Mouse (Mus musculus): ENCODE measurements around the gene Myh10. TPM values are rescaled to one million over a fixed set of nuclear protein-coding genes. Genes with fewer than 3 reads are reported as not detected.
"Not testable (repeated sequence)": the region's sequence is repeated elsewhere in the genome, so short reads cannot be mapped to it uniquely, and the experiment has no call there.

The Myh10 gene
- polyA plus RNA-seq, 1 experiment from 2014 or later = 165 TPM

- no peaks in the 10 kb centered on the region for H3K27me3 ChIP-seq (ENCODE audit: control insufficient read depth, insufficient read depth, low read length)
- ATAC-seq (replicated peaks; ENCODE audit: low FRiP score) (no peak), DNase-seq (ENCODE audit: low spot score) (no peak)
- H3K4me1 ChIP-seq (replicated peaks; ENCODE audit: control insufficient read depth, insufficient read depth, low read length) = no peaks in the 10 kb centered on the region
- no peak overlapping the region for H3K4me3 ChIP-seq (ENCODE audit: low read depth, low read length)
- 91% methylated on average over 8 of the region's 8 CpGs for WGBS
- no peak overlapping the region for H3K27ac ChIP-seq (ENCODE audit: low read depth, low read length)
- H3K36me3 ChIP-seq (ENCODE audit: control insufficient read depth, insufficient read depth, low read length) = peaks cover 10% of the 10 kb centered on the region
- no peak overlapping the region for H3K4me2 ChIP-seq (ENCODE audit: low read depth, low read length, severe bottlenecking)
- H3K9me3 ChIP-seq (ENCODE audit: control insufficient read depth, low read length) = no peaks in the 10 kb centered on the region
- H3K9ac ChIP-seq (ENCODE audit: low read length) = no peak overlapping the region
Observed at GRCm38 (mm10) chr11:68818416-68818815, 127.1 kb downstream of the Myh10 start.

- Histone ChIP-seq H3K27me3 (ENCODE audit: control insufficient read depth, insufficient read depth, low read length) (no peaks in the 10 kb centered on the region), H3K36me3 (ENCODE audit: control insufficient read depth, insufficient read depth, low read length) (peaks cover 9% of the 10 kb centered on the region), H3K4me3 (ENCODE audit: low read depth, low read length) (no peak overlapping the region), H3K27ac (ENCODE audit: low read depth, low read length) (no peak overlapping the region), H3K9ac (ENCODE audit: low read length) (no peak overlapping the region), H3K9me3 (ENCODE audit: control insufficient read depth, low read length) (no peaks in the 10 kb centered on the region), H3K4me1 (replicated peaks; ENCODE audit: control insufficient read depth, insufficient read depth, low read length) (no peaks in the 10 kb centered on the region), H3K4me2 (ENCODE audit: low read depth, low read length, severe bottlenecking) (no peak overlapping the region)
- WGBS = 93% methylated on average over 14 of the region's 14 CpGs
- no peak for ATAC-seq (replicated peaks; ENCODE audit: low FRiP score)
- DNase-seq (ENCODE audit: low spot score) = peak; percentile 44
Observed at GRCm38 (mm10) chr11:68819226-68819805, 128.0 kb downstream of the Myh10 start.

- no peak overlapping the region for H3K4me3 ChIP-seq (ENCODE audit: low read depth, low read length)
- no peaks in the 10 kb centered on the region for H3K9me3 ChIP-seq (ENCODE audit: control insufficient read depth, low read length)
- 89% methylated on average over 15 of the region's 15 CpGs for WGBS
- no peaks in the 10 kb centered on the region for H3K4me1 ChIP-seq (replicated peaks; ENCODE audit: control insufficient read depth, insufficient read depth, low read length)
- H3K27ac ChIP-seq (ENCODE audit: low read depth, low read length) = no peak overlapping the region
- ATAC-seq (replicated peaks; ENCODE audit: low FRiP score) = no peak
- H3K9ac ChIP-seq (ENCODE audit: low read length) = no peak overlapping the region
- peak; percentile 51 for DNase-seq (ENCODE audit: low spot score)
- H3K27me3 ChIP-seq (ENCODE audit: control insufficient read depth, insufficient read depth, low read length) = no peaks in the 10 kb centered on the region
- no peak overlapping the region for H3K4me2 ChIP-seq (ENCODE audit: low read depth, low read length, severe bottlenecking)
- H3K36me3 ChIP-seq (ENCODE audit: control insufficient read depth, insufficient read depth, low read length) = no peaks in the 10 kb centered on the region; the same call in 1 of the 2 replicates
Observed at GRCm38 (mm10) chr11:68822326-68822725, 131.0 kb downstream of the Myh10 start.

GRCm38 (mm10) chr11:68826735-68827134 lies 135.4 kb downstream of the Myh10 start:
- H3K27ac ChIP-seq (ENCODE audit: low read depth, low read length) = no peak overlapping the region
- ATAC-seq (replicated peaks; ENCODE audit: low FRiP score) = no peak
- H3K4me3 ChIP-seq (ENCODE audit: low read depth, low read length) = no peak overlapping the region
- DNase-seq (ENCODE audit: low spot score) = no peak
- H3K4me2 ChIP-seq (ENCODE audit: low read depth, low read length, severe bottlenecking) = no peak overlapping the region
- H3K9ac ChIP-seq (ENCODE audit: low read length) = no peak overlapping the region
- H3K9me3 ChIP-seq (ENCODE audit: control insufficient read depth, low read length) = no peaks in the 10 kb centered on the region
- 87% methylated on average over 3 of the region's 3 CpGs for WGBS
- H3K36me3 ChIP-seq (ENCODE audit: control insufficient read depth, insufficient read depth, low read length) = peaks cover 7% of the 10 kb centered on the region; the same call in 1 of the 2 replicates
- no peaks in the 10 kb centered on the region for H3K27me3 ChIP-seq (ENCODE audit: control insufficient read depth, insufficient read depth, low read length)
- H3K4me1 ChIP-seq (replicated peaks; ENCODE audit: control insufficient read depth, insufficient read depth, low read length) = no peaks in the 10 kb centered on the region

GRCm38 (mm10) chr11:68831580-68831979 lies 140.2 kb downstream of the Myh10 start:
- not testable (repeated sequence) for H3K9ac ChIP-seq (ENCODE audit: low read length); H3K4me3 ChIP-seq (ENCODE audit: low read depth, low read length); H3K9me3 ChIP-seq (ENCODE audit: control insufficient read depth, low read length); DNase-seq (ENCODE audit: low spot score); H3K4me1 ChIP-seq (replicated peaks; ENCODE audit: control insufficient read depth, insufficient read depth, low read length); H3K27ac ChIP-seq (ENCODE audit: low read depth, low read length); H3K27me3 ChIP-seq (ENCODE audit: control insufficient read depth, insufficient read depth, low read length); ATAC-seq (replicated peaks; ENCODE audit: low FRiP score); H3K4me2 ChIP-seq (ENCODE audit: low read depth, low read length, severe bottlenecking); H3K36me3 ChIP-seq (ENCODE audit: control insufficient read depth, insufficient read depth, low read length)
- WGBS = 96% methylated on average over 5 of the region's 5 CpGs

- DNase-seq (ENCODE audit: low spot score) (no peak), ATAC-seq (replicated peaks; ENCODE audit: low FRiP score) (no peak)
- Histone ChIP-seq H3K4me1 (replicated peaks; ENCODE audit: control insufficient read depth, insufficient read depth, low read length) (no peaks in the 10 kb centered on the region), H3K9ac (ENCODE audit: low read length) (no peak overlapping the region), H3K36me3 (ENCODE audit: control insufficient read depth, insufficient read depth, low read length) (peaks cover 7% of the 10 kb centered on the region; the same call in 1 of the 2 replicates), H3K4me2 (ENCODE audit: low read depth, low read length, severe bottlenecking) (no peak overlapping the region), H3K27ac (ENCODE audit: low read depth, low read length) (no peak overlapping the region), H3K27me3 (ENCODE audit: control insufficient read depth, insufficient read depth, low read length) (no peaks in the 10 kb centered on the region), H3K4me3 (ENCODE audit: low read depth, low read length) (no peak overlapping the region), H3K9me3 (ENCODE audit: control insufficient read depth, low read length) (no peaks in the 10 kb centered on the region)
- 66% methylated on average over 4 of the region's 4 CpGs for WGBS
Observed at GRCm38 (mm10) chr11:68832793-68833192, 141.4 kb downstream of the Myh10 start.

GRCm38 (mm10) chr11:68833593-68833992 lies 142.2 kb downstream of the Myh10 start:
- ATAC-seq (replicated peaks; ENCODE audit: low FRiP score) (no peak), DNase-seq (ENCODE audit: low spot score) (no peak)
- Histone ChIP-seq H3K27me3 (ENCODE audit: control insufficient read depth, insufficient read depth, low read length) (no peaks in the 10 kb centered on the region), H3K4me3 (ENCODE audit: low read depth, low read length) (no peak overlapping the region), H3K9ac (ENCODE audit: low read length) (no peak overlapping the region), H3K4me1 (replicated peaks; ENCODE audit: control insufficient read depth, insufficient read depth, low read length) (no peaks in the 10 kb centered on the region), H3K27ac (ENCODE audit: low read depth, low read length) (no peak overlapping the region), H3K9me3 (ENCODE audit: control insufficient read depth, low read length) (no peaks in the 10 kb centered on the region), H3K4me2 (ENCODE audit: low read depth, low read length, severe bottlenecking) (no peak overlapping the region), H3K36me3 (ENCODE audit: control insufficient read depth, insufficient read depth, low read length) (peaks cover 3% of the 10 kb centered on the region; the same call in 1 of the 2 replicates)

- no peaks in the 10 kb centered on the region for H3K4me1 ChIP-seq (replicated peaks; ENCODE audit: control insufficient read depth, insufficient read depth, low read length)
- H3K4me2 ChIP-seq (ENCODE audit: low read depth, low read length, severe bottlenecking) = no peak overlapping the region
- no peak for DNase-seq (ENCODE audit: low spot score)
- H3K9ac ChIP-seq (ENCODE audit: low read length) = no peak overlapping the region
- no peaks in the 10 kb centered on the region for H3K27me3 ChIP-seq (ENCODE audit: control insufficient read depth, insufficient read depth, low read length)
- WGBS = 91% methylated on average over 3 of the region's 3 CpGs
- no peak overlapping the region for H3K27ac ChIP-seq (ENCODE audit: low read depth, low read length)
- no peaks in the 10 kb centered on the region for H3K9me3 ChIP-seq (ENCODE audit: control insufficient read depth, low read length)
- H3K4me3 ChIP-seq (ENCODE audit: low read depth, low read length) = no peak overlapping the region
- H3K36me3 ChIP-seq (ENCODE audit: control insufficient read depth, insufficient read depth, low read length) = peaks cover 3% of the 10 kb centered on the region; the same call in 1 of the 2 replicates
- ATAC-seq (replicated peaks; ENCODE audit: low FRiP score) = no peak
Observed at GRCm38 (mm10) chr11:68835034-68835433, 143.7 kb downstream of the Myh10 start.

- Histone ChIP-seq H3K4me3 (ENCODE audit: low read depth, low read length) (no peak overlapping the region), H3K4me2 (ENCODE audit: low read depth, low read length, severe bottlenecking) (no peak overlapping the region), H3K4me1 (replicated peaks; ENCODE audit: control insufficient read depth, insufficient read depth, low read length) (no peaks in the 10 kb centered on the region), H3K36me3 (ENCODE audit: control insufficient read depth, insufficient read depth, low read length) (peaks cover 9% of the 10 kb centered on the region; the same call in 1 of the 2 replicates), H3K9ac (ENCODE audit: low read length) (no peak overlapping the region), H3K9me3 (ENCODE audit: control insufficient read depth, low read length) (no peaks in the 10 kb centered on the region), H3K27ac (ENCODE audit: low read depth, low read length) (no peak overlapping the region), H3K27me3 (ENCODE audit: control insufficient read depth, insufficient read depth, low read length) (no peaks in the 10 kb centered on the region)
- WGBS = 53% methylated on average over 5 of the region's 5 CpGs
- no peak for DNase-seq (ENCODE audit: low spot score)
- no peak for ATAC-seq (replicated peaks; ENCODE audit: low FRiP score)
Observed at GRCm38 (mm10) chr11:68839606-68840005, 148.2 kb downstream of the Myh10 start.

Measured in forebrain, embryonic 11.5 days (tissue).